Mouse (Mus musculus): ENCODE measurements around the gene Cd300c. TPM values are rescaled to one million over a fixed set of nuclear protein-coding genes. Genes with fewer than 3 reads are reported as not detected.
A peak's percentile ranks its signal among the peaks of the same experiment; 100 is the strongest.
"Not testable (repeated sequence)": the region's sequence is repeated elsewhere in the genome, so short reads cannot be mapped to it uniquely, and the experiment has no call there.

Cd300c gene
- total RNA-seq (2015) (0.39 and 1.8 TPM in 2 replicates), total RNA-seq (2017) (not detected in 2 replicates)

- peak; percentile 77 for ATAC-seq (replicated peaks; ENCODE audit: poor library complexity)
These were observed at the start of gene Cd300c for GRCm38 (mm10) chr11:114968752-114969207. Gene Cd300c (minus strand): TSS chr11:114969157.

- not testable (repeated sequence) for ATAC-seq (replicated peaks; ENCODE audit: poor library complexity)
These were observed 47.1 kb upstream of the Cd300c start, which contains the start of gene Cd300ld2 for GRCm38 (mm10) chr11:115016093-115016492. Gene Cd300ld2 (minus strand): TSS chr11:115016193.

DNA sequence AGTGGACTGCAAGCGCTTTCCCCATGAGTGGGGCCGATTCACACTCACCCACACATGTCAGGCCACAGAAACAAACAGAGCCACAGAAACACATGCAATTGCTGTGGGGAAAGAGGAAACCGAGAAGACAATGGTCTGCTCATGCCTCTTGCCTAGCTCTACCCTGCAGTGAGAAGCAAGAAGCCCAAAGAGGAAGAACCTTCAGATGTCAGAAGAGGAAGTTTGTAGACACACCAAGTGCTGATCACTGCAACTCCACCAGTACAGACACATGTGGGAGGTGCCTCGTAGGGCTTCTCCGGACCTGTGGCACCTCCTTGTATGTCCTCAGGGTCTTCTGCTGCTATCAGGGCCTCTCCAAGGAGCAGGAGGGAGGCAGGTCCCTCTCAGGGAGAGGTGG is 35.1 kb upstream of the Cd300c start:
- ATAC-seq (replicated peaks; ENCODE audit: poor library complexity): peak; percentile 93

GRCm38 (mm10) chr11:115001474-115002040 is 32.6 kb upstream of the Cd300c start, which contains the start of gene Cd300c2:
Gene Cd300c2 (minus strand): TSS chr11:115001880.
- ATAC-seq (replicated peaks; ENCODE audit: poor library complexity): peak; percentile 54

DNA sequence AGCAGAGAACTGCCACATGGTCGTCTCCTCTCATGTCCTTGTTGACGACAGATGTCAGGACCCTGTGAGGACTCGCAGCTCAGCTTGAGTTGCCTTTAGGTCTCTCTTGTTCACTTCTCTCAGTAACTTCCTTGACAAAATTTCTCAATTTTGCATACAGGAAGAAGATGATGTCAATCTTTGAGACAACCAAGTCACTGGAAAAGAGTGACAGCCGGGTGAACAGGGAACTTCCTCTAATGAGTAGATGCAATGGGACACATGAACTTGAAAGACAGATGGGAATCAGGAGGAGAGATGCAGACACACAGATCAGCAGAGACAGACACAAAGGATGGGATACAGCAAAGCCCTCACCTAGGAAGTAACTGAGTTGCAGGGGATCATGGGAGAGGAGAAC is 20.8 kb upstream of the Cd300c start, which contains the start of gene Cd300ld:
Cd300ld (minus strand) TSS at position 130 of the 400 bp plus-strand sequence.
- ATAC-seq (replicated peaks; ENCODE audit: poor library complexity): peak; percentile 63

DNA sequence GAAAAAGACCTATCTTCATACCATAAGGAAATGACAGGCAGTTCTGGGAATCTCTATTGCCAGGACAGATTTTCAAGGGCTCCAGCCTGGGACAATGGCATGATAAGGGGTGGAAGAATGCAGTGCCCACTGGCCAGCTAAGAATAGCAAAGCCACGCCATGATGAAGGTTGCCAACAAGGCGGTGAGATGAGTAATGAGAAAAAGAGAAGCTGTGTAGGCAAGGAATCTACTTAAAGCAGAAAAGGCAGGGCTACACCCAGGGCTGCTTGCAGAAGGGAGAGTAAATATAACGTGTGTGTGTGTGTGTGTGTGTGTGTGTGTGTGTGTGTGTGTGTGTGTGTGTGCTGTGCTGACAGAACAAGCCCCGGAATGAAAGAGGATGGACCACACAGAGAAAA is 12.9 kb upstream of the Cd300c start:
- no peak for ATAC-seq (replicated peaks; ENCODE audit: poor library complexity)

GRCm38 (mm10) chr11:114972726-114973125 is 3.8 kb upstream of the Cd300c start:
- ATAC-seq (replicated peaks; ENCODE audit: poor library complexity): no peak

DNA sequence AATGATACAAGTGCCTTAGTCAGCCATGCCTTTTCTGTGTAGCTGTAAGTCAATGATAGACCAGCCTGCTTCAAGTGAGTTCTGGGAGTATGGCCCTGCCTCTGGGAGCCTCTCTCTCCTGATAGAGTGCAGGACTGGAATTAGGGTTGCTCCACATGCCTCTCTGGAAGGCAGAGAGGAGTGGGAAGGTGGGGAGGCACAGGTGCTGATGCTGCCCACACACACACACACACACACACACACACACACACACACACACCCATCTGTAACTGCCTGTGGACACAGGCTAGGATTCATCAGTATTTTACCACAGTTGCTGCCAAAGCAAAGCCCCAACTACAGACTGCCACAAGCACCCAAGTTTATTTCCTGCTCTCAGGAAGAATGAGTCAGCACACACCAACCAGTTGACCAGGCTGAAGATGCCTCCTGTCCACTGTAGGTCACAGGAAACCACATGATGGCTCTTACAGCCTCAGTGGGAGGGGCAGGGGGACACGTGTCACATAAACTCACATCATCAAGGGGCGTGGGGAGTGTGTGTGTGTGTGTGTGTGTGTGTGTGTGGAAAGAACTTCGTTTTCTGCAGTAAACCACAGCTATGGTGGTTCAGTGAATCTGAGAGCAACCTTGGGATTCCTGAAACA is 3.7 kb downstream of the Cd300c start:
- ATAC-seq (replicated peaks; ENCODE audit: poor library complexity): peak; percentile 85

DNA sequence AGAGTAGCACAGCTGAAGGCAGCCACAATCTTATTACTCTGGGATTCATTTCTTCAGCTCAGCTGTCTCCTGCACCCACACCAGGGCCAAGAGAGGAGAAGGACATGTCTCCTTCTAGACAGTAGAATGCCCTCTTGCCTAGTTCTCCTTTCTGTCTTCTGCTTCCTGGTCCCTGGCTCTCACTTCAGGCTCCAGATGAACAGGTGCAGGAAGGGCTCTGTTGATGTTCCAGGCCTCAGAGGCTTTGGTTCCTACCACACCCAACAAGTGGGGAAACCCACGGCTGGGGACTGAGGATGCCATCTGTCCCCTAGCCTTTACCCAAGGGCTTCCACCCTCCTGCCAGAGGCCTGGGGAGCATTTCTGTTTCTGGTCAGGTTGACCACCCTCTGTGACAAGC is 8.6 kb downstream of the Cd300c start:
- peak; percentile 82 for ATAC-seq (replicated peaks; ENCODE audit: poor library complexity)

- peak; percentile 40 for ATAC-seq (replicated peaks; ENCODE audit: poor library complexity)
These were observed 34.8 kb downstream of the Cd300c start, which contains the start of gene Cd300lb for GRCm38 (mm10) chr11:114934144-114934543. Gene Cd300lb (minus strand): TSS chr11:114934386.

- ATAC-seq (replicated peaks; ENCODE audit: poor library complexity): no peak
These were observed 35.4 kb downstream of the Cd300c start for GRCm38 (mm10) chr11:114933591-114933990.

- peak; percentile 89 for ATAC-seq (replicated peaks; ENCODE audit: poor library complexity)
These were observed 37.9 kb downstream of the Cd300c start for GRCm38 (mm10) chr11:114931041-114931440.

GRCm38 (mm10) chr11:114929581-114929980 is 39.4 kb downstream of the Cd300c start:
- peak; percentile 9; the same call in 1 of the 2 replicates for ATAC-seq (replicated peaks; ENCODE audit: poor library complexity)

DNA sequence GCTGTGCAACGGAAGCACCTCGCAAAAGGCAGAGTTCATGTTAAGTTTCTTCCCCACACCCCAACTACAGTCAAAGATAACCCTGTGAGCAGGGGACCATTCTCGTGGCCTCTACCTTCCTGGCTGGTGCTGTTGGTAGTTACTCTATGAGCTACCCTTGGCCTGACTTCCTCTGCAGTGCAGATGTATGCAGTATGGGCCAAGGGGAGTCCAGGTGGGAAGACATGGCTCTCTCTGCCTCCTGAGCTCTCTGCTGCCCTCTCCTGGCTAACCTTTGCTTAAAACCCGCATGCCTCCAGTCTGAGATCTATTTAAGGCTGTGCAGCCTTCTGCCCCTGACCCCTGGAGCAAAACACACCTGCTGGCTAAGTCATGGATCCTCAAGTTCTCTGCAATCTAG is 45.0 kb downstream of the Cd300c start:
- ATAC-seq (replicated peaks; ENCODE audit: poor library complexity): peak; percentile 88

- no peak for ATAC-seq (replicated peaks; ENCODE audit: poor library complexity)
These were observed 46.5 kb downstream of the Cd300c start for GRCm38 (mm10) chr11:114922439-114922838.

DNA sequence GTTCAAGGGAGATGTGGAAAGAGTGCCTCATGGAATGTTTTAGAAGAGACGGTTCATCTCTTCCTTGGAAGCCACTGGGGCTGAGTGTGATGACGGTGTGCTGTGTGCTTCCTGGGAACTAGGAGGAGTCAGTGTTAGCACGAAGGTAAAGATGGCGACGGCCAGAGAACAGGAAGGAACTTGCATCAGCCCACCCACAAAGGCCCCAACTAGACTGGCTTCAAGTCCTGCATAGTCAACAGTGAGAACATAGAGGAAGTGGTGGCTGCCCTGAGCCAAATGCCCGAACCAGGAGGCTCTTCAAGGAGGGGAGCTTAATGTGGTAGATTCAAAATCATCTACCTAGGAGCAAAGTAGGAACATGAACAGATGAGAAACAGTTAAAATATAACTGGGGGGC is 51.8 kb downstream of the Cd300c start:
- peak; percentile 81 for ATAC-seq (replicated peaks; ENCODE audit: poor library complexity)

DNA sequence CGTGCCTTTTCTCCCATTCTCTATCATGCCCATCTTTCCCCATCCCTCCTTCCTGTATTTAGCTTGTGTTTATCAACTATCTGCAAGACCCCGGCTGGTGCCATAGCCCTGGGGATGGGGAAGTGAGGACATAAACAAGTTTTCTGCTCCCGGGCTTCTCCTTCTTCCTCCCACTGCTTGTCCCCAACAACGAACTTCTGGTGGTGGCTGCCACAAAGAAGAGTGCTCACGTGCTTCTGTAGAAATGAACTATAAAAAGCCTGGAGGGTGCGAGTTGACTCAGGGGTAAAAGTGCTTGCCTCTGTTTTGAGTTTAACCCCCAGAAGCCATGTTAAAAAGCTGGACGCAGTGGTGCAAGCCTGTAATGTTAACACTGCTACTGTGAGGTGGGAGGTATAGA is 54.0 kb downstream of the Cd300c start:
- peak; percentile 43 for ATAC-seq (replicated peaks; ENCODE audit: poor library complexity)

DNA sequence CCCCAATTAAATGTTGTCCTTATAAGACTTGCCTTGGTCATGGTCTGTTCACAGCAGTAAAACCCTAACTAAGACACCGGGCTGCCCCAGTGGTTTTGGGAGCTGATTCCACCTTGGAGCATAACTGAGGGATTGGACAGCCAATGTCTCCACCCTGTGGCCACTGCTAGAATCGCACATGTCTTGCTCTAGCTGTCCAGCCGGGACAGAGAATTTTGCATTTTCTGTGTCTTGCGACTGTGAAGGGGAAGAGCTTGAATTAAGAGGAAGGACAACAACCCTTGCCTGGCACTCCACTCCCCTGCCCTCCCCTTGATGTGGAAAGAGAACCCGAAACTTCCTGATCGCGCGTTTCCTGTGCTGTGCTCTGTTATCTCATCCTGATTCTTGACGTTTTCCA is 56.1 kb downstream of the Cd300c start:
- peak; percentile 83 for ATAC-seq (replicated peaks; ENCODE audit: poor library complexity)

DNA sequence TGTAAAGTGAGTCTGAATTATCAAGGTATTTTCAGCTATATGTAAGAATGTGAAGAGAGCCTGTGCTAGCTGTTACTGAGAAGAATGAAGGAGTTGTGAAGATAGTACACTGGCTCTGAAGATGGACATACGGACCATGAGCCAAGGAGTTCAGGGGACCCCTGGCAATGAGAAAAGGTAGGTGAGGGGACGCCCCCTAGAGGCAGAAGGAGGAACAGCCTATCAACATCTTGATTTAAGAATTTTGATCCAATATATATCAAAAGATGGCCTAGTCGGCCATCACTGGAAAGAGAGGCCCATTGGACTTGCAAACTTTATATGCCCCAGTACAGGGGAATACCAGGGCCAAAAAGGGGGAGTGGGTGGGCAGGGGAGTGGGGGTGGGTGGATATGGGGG is 59.4 kb downstream of the Cd300c start:
- ATAC-seq (replicated peaks; ENCODE audit: poor library complexity): not testable (repeated sequence)

DNA sequence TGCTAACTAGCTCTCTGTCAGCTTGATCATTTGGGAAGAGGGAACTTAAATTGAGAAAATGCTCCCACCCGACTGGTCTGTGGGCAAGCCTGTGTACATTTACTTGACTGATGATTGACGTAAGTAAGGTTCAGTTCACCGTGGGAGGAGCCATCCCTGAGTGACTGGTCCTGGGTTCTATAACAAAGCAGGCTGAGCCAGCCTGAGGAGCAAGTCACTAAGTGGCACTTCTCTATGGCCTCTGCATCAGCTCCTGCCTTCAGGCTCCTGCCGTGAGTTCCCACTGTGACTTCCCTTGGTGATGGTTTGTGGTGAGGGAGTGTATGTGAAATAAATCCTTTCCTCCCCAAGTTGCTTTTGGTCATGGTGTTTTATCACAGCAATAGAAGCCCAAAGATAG is 60.9 kb downstream of the Cd300c start:
- ATAC-seq (replicated peaks; ENCODE audit: poor library complexity): peak; percentile 7; the same call in 1 of the 2 replicates

- peak; percentile 94 for ATAC-seq (replicated peaks; ENCODE audit: poor library complexity)
These were observed 61.4 kb downstream of the Cd300c start for GRCm38 (mm10) chr11:114907567-114907966.
